Mouse (Mus musculus) brown adipose tissue, adult 24 weeks (tissue): ENCODE measurements around the gene 4833420G17Rik. TPM values are rescaled to one million over a fixed set of nuclear protein-coding genes. Genes with fewer than 3 reads are reported as not detected.
A peak's percentile ranks its signal among the peaks of the same experiment; 100 is the strongest.

Experiments used
- H3K27ac ChIP-seq: fragments of 200-500 bp; replicated peaks from 2 replicates; pipeline ENCODE4 v1.5.1; 2012; ENCODE audit warnings: low read depth, mild to moderate bottlenecking, low read length
- H3K4me1 ChIP-seq: fragments of 200-500 bp; 2 replicates; pipeline ENCODE4 v1.6.1; 2012; ENCODE audit warnings: low read length, mixed read lengths; ENCODE audit not compliant: control insufficient read depth, insufficient read depth, insufficient read length
- H3K4me3 ChIP-seq: fragments of 200-500 bp; 2 replicates; pipeline ENCODE4 v1.5.1; 2012; ENCODE audit warnings: low read depth, mild to moderate bottlenecking, low read length, moderate library complexity; ENCODE audit not compliant: insufficient read depth
- polyA plus RNA-seq: library from polyadenylated mRNA; stranded (reverse); fragments of >200 nt; gene quantifications from 2 replicates; pipeline ENCODE4 v1.2.4, GENCODE M21; 2012; ENCODE audit not compliant: missing spikeins, insufficient read depth, insufficient read length

Gene 4833420G17Rik
- polyA plus RNA-seq = 11.7 and 17.3 TPM in 2 replicates

DNA sequence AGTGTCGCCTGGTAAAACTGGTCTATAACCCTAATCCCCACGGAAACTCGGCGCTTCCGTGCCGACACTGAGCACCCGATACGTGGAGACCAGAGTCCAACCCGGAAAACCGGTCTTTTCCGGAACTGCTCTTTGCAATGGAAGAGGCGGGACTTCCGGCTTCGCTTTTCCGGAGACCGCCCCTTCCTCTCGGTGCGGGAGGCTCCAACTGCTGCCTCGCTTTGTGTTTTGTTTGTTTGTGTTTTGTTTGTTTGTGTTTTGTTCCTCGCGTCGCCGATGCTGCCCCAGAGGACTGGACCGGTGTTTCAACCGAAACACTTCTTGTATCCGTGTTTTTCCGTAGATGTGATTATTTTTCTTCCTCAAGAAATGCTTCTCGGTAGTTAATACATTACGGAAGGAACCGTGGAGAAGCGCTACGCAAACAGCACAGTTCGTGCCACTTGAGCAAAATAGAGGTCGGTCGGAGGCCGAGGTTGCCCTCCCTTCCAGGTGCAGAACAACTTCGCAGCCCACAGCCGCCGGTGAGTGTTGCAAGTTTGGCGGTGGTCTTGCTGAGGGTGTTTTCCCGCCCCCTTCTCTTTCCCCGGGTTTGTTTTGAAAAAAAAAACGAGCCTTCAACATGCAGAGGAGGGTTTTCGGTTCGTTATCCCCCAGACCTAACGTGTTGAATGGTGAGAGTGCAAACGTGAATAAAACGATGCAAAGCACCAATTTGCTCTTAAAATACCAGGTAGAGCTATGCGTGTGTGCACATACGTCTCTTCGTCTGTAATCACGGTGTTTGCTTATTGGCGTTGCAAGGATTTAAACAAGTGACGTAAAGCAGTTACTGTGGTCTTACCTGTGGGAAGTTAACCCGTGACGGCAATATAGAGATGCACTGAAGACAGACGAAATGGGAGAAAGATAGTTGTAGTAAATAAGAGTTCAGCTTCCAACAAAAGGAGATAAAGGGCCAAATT, at the start of gene 4833420G17Rik:
4833420G17Rik (plus strand) TSS at position 173 of the 965 bp plus-strand sequence.
- H3K27ac ChIP-seq = peak within 1 kb of the TSS; percentile 63
- H3K4me3 ChIP-seq = peak within 1 kb of the TSS; percentile 89
- no peaks in the 10 kb centered on the region for H3K4me1 ChIP-seq

DNA sequence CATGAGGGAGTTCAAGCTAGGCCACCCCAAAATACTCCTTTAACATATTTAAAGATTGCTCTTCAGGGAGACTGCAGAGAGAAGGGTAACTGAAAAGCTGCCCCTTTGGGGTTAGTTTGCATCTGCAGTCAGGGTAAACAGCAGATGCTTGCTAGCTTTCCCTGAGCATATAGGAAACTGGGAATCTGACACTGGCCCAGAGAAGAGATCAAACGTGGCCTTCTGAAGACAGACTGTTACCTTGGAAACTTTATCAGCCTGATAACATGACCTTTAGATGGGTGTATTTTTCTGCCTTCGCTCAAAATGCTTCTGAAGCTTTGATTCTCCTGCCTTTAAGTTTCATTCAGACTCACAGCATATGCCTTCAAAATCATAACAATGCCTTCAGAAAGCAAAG, 49.5 kb upstream of the 4833420G17Rik start:
- Histone ChIP-seq H3K4me3 (no peak overlapping the region), H3K27ac (no peak overlapping the region), H3K4me1 (no peaks in the 10 kb centered on the region)

DNA sequence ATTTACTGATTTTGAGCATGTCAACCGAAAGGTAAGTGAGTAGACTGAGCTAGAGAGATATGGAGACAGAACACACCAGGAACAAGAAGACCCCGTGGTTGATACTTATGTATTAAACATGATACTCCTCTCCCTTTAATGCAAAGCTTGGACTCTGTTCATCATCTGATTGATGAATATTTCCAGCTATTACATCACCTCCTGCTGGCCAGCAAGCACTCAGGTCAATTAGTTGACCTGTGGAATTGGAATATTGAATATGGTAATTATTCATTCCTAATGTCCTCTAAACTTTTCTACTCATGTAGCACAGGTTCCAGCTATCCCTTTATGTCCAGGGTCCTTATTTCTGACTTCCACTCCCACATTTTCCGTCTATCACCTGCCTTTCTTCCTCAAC, 44.1 kb upstream of the 4833420G17Rik start:
- Histone ChIP-seq H3K27ac (no peak overlapping the region), H3K4me1 (no peaks in the 10 kb centered on the region), H3K4me3 (no peak overlapping the region)

DNA sequence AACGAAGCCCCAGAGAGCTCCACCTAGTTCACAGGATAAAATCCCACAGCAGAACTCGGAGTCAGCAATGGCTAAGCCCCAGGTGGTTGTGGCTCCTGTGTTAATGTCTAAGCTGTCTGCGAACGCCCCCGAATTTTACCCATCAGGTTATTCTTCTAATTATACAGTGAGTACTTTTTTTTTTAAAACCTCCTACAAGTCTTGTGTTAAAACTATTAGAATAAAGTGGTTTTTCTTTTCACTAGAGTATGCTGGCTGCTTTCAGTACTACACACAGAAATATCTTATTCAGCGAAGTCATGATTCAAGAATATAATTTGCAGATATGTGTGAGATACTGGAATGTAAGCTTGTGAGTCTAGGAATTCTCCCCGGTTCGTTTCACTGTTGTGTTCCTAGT, 32.4 kb upstream of the 4833420G17Rik start:
- H3K4me1 ChIP-seq = no peaks in the 10 kb centered on the region
- no peak overlapping the region for H3K27ac ChIP-seq
- H3K4me3 ChIP-seq = peak overlapping the region; percentile 89; the same call in 1 of the 2 replicates

DNA sequence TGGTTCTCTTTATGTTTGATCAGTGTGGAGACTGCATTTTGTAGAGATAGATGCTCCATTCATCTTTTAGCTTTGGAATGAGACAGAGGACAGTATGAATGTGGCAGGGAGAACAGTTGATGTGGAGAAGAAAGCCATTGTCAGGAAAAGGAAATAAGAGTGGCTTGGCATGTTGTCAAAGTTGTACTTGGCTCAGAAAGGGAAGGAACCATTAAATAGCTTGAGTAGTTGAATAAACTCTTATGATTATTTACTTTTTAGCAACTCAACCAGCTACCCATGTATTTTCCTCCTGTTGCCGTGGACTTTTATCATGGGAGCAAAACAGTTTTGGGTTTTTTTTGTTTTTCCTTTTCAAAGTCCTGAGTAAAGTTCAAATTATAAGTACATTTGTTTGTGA, 30.5 kb upstream of the 4833420G17Rik start:
- no peaks in the 10 kb centered on the region for H3K4me1 ChIP-seq
- no peak overlapping the region for H3K4me3 ChIP-seq
- no peak overlapping the region for H3K27ac ChIP-seq

DNA sequence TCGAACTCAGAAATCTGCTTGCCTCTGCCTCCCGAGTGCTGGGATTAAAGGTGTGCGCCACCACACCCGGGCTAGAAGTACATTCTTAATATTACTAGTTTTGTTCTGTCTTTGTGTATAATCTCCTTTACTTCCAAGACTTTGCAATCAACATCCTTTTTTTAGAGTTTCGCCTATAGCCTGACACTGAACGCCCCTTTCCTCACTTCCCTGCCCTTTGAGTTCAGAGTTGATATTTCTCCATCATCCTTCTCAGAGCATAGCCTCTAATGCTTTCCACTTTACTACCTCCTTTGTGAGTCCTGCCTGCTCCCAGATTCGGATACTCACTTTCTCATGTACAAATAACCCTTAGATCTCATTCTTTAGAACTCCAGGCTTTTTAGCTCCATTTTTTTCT, 28.2 kb upstream of the 4833420G17Rik start:
- no peak overlapping the region for H3K27ac ChIP-seq
- no peaks in the 10 kb centered on the region for H3K4me1 ChIP-seq
- no peak overlapping the region for H3K4me3 ChIP-seq

DNA sequence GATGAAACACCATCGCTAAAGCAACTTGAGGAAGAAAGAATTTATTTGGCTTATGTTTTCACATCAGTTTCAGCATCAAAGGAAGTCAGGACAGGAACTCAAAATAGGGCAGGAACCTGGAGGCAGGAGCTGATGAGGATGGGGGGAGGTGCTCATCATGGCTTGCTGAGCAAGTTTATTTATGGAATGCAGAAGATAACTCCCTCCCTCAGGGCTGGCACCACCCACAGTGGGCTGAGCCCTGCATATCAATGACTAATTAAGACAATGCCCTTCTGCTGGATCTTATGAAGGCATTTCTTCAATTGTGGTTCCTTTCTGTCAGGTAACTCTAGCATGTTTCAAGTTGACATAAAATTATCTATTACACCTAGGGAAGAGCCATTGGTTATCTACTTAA, 20.3 kb upstream of the 4833420G17Rik start:
- Histone ChIP-seq H3K27ac (no peak overlapping the region), H3K4me1 (no peaks in the 10 kb centered on the region), H3K4me3 (no peak overlapping the region)

DNA sequence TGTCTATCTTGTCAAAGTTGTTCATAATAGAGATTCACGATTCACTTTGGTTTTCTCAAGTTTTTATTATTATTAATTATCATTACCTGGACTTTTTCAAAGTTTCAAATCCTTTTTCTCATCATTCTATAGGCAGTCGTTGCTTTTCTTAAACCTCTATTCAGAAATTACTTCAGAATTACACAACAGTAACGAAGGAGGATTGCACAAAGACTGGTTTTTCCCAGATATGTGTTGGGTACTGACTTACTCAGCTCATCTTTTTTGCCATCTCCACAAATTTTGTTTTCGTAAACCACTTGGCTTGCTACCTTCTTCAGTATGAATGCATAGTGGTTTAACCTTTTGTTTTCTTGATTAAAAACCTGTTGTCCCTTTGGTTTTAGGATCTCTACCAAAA, 9.0 kb upstream of the 4833420G17Rik start:
- no peak overlapping the region for H3K4me3 ChIP-seq
- H3K27ac ChIP-seq = no peak overlapping the region
- H3K4me1 ChIP-seq = no peaks in the 10 kb centered on the region

DNA sequence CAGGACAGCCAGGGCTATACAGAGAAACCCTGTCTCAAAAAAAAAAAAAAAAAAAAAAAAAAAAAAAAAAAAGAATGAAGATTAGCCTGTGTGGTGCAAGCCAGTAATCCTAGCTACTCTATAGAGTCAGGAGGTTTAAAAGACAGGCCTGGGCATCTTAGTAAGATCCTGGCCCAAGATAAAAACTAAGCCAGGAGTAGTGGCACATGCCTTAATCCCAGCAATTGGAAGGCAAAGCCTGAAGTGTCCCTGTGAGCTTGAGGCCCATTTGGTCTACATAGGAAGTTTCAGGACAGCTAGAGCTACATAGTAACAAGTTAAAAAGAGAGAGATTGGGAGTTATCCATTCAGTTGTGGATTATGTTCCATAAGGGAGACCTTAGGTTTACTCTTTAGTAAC, 7.5 kb upstream of the 4833420G17Rik start:
- Histone ChIP-seq H3K4me3 (no peak overlapping the region), H3K27ac (no peak overlapping the region), H3K4me1 (no peaks in the 10 kb centered on the region)

DNA sequence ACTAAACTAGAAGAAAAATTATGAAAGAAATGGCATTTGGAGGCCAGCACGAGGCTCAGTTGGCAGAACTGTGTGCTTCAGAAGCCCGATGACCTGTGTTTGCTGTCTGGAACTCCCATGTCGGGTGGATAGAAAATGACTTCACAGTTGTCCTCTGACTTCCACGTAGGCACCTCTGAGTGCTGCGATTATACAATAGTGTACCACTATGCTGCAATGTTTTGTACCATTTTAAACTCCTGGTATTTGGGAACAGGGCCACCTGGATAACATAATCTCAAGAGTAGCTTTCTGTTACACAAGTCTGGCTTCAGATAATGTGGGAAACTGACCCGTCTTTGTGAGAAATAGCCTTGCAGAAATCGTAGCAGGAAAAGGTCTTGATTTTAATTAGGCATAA, 6.2 kb upstream of the 4833420G17Rik start:
- no peaks in the 10 kb centered on the region for H3K4me1 ChIP-seq
- no peak overlapping the region for H3K27ac ChIP-seq
- no peak overlapping the region for H3K4me3 ChIP-seq

DNA sequence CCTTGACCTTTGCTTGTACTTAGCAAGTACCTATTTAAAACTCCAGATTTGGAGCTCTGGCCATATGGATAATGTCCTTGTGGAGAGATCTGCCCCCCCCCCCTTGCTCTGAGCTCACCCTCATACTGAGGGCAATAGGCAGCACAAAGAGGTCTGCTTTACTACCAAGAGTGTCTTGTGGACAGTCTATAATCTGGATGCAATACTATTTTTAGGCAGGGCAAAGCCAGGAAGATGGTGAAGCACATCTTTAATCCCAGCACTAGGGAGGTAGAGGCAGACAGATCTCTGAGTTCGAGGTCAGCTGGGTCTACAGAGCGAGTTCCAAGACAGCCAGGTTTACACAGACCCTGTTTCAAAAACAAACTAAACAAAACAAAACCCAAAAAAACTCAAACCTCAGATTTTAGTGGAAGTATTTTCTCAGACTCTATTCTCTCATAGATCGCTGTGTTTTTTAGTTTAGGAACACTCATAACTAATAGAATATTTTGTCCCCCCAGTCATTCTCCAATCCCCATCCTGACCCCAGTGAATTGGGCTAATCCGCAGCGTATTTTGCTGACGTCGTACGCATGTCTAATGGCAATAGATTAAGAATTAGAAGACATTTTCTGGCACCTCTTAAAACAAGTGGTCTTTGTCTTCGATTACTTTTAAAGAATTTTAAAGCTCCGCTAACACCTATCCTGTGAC, 520 bp upstream of the 4833420G17Rik start:
- Histone ChIP-seq H3K27ac (peak overlapping the region; percentile 62), H3K4me3 (peak overlapping the region; percentile 89)

DNA sequence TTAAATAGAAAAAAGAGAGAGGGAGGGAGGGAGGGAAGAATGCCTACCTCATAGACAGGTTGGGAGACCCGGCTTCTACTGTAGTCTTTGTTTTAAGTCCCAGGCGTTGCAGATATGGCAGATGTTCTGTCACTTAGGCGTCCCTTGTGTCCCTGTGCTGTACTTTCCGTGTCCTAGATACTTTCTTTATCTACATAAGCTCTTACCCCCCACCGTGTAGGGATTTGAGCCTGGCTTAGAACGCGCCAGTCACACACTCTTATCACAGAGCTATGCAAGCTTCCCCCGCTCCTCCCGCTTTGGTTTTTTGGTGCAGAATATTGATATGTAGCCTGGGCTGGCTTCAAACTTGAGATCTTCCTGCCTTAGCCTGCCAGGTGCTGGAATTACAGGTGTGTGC, 14.1 kb downstream of the 4833420G17Rik start:
- Histone ChIP-seq H3K27ac (no peak overlapping the region), H3K4me1 (no peaks in the 10 kb centered on the region)

More for the DNA sequence above, 520 bp upstream of the 4833420G17Rik start:
- no peaks in the 10 kb centered on the region for H3K4me1 ChIP-seq

DNA sequence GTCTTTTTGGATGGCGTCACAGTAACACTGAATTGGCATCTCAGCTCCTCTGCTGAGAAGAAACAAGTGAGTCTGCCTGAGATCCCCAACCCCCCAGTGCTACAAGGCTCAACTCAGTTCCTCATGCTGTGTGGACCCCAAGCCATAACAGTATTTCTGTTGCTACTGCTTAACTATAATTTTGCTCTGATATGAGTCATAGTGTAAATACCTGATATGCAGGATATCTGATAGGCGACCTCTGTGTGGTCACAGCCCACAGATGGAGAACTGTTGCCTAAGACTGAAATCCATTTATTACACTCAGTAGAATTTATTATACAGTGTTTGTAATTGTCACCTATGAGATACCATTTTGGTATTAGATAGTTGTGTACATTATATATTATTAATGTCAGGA, 15.2 kb downstream of the 4833420G17Rik start:
- no peaks in the 10 kb centered on the region for H3K4me1 ChIP-seq

More for the DNA sequence above, 14.1 kb downstream of the 4833420G17Rik start:
- no peak overlapping the region for H3K4me3 ChIP-seq

DNA sequence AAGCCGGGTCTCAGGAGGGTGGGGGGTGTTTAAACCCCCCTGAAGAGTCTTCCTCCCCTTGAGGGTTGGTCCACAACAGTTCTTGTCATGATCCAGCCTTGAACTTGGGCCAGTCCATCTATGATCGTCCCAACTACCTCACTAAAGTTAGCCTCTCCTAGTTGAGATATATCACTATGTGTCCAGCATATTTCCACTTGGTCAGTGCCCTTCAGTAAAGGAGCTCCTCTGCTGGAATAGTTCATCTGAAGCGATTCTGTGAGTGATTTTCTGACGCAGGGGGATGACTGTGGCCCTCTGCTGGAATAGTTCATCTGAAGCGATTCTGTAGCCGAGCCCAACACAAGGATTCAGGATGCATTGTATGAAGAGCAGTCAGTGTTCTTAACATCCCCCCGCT, 24.8 kb downstream of the 4833420G17Rik start:
- no peak overlapping the region; the same call in 1 of the 2 replicates for H3K4me3 ChIP-seq
- H3K27ac ChIP-seq = no peak overlapping the region
- no peaks in the 10 kb centered on the region for H3K4me1 ChIP-seq

More for the DNA sequence above, 15.2 kb downstream of the 4833420G17Rik start:
- Histone ChIP-seq H3K4me3 (no peak overlapping the region), H3K27ac (no peak overlapping the region)

DNA sequence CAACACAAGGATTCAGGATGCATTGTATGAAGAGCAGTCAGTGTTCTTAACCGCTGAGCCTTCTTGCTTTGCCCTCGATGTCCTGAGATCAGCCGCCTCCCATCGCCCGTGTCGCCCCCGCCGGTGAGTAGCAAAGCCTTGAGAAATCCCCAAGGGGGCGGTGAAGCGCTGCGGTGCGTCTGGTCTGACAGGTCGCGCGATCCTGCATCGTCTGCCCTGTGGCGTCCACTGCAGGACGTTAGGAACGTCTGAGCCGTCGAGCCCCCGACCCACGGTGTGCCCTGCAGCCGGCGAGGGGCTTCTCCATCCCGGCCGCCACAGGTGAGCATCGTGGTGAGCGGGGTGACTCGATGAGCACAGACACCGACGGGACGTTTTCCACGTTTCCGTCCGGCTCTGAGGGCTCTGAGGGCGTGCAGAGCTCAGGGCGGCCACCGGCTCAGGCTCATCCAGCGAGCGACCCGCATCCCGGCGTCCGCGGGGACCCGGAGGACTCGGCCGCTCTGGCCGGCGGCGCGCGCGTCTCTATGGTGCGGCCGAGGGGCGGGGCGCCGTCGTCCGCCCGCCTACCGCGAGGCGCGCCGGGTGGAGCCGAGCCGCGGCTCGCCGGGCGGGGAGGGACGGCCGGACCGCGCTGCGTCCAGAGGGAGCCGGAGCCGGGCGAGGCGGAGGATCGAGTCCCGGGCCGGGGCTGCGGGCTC, 25.5 kb downstream of the 4833420G17Rik start, which contains the start of the genes Tmem267 and 3110070M22Rik:
Tmem267 (plus strand) TSS at position 160 of the 701 bp plus-strand sequence.
3110070M22Rik (minus strand) TSS at position 504 of the 701 bp plus-strand sequence.
- Histone ChIP-seq H3K4me1 (no peaks in the 10 kb centered on the region), H3K4me3 (no peak within 1 kb of the TSS; the same call in 1 of the 2 replicates), H3K27ac (no peak within 1 kb of the TSS)
